Mouse (Mus musculus): ENCODE results near the gene Eif3k. TPM values are rescaled to one million over a fixed set of nuclear protein-coding genes. Genes with fewer than 3 reads are reported as not detected.

Eif3k gene
- polyA plus RNA-seq (2012; rRNA removed) = 433 and 449 TPM in 2 replicates

DNA sequence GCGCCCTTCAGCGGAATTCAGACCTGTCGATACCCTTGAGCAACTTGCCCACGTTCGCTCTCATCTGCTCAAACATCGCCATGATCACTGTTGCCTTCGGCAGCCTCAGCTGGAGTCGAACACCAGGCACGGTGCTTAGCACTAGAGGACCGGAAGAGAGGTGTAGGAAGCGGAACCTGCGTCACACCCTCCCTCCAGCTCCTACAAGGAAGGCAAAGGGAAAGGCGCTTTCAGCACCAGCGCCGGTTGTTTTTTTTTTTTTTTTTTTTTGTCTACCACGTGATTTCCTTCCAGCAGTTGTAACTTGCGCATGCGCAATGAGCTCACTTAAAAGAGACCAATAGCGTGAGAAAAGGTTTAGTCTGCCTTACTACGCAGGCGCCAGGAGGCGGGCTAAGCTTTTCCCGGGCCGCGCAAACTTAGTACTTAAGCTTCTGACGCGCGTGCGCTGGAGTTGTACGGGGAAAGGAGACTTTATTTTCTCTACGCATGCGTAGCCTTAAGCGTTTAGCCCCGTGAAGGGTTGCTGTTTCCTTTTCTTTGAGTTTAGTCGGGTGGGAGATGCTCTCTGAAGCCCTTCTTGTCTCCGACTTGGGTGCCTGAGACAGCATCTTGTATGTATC lies at the start of gene Eif3k, which contains the start of gene Map4k1:
Gene Eif3k, minus strand, starts transcription at position 214 of the 623 bp plus-strand sequence.
Gene Map4k1, plus strand, starts transcription at position 400 of the 623 bp plus-strand sequence.

DNA sequence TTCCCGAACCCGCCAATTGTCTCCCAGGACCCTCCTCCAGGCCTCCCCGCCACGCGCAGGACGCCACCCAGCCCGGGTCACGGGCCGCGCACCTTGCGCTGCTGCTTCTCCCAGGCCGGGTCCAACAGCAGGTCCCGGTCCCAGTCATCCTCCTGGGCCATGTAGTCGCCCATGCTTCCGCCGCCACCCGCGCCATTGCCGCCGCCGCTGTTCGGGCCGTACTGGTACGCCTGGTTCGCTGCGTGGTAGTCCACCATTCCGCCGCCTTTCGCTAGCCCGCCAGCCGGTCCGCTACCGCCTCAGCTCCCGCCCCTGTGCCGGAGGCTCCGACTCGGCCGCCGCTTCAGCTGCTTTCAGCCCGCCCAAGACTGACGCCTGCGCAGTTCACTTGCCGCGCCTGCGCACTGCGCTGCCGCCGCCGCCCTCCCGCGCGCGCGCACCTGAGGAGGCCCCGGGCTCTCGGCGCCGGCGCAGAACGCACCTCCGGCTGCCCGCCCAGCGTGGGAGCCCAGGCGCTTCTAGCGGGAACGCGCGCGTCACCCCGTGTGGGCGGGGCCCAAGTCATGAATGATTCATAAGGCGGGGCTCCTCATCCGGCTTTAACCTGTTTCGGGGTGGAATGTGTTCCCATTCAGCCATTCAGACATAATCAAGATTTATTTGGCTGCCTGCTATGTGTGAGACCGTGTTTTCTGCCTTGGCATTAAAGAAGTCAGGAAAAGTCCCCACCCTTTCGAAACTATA lies 19.6 kb downstream of the Eif3k start, which contains the start of gene Actn4:
Gene Actn4, minus strand, starts transcription at position 414 of the 744 bp plus-strand sequence.

Other genes with a start within 250 kb of the Eif3k start
- 76.2 and 79.2 TPM in 2 replicates for gene Mrps12, start 240.0 kb downstream of the Eif3k start, polyA plus RNA-seq (2012; rRNA removed)
- gene Sars2, start 239.9 kb downstream of the Eif3k start, polyA plus RNA-seq (2012; rRNA removed) = 24.8 and 27.0 TPM in 2 replicates
- gene Ccer2, start 225.7 kb downstream of the Eif3k start, polyA plus RNA-seq (2012; rRNA removed) = 0.38 and 1.3 TPM in 2 replicates
- gene Sirt2, start 215.1 kb downstream of the Eif3k start, polyA plus RNA-seq (2012; rRNA removed) = 122 and 125 TPM in 2 replicates
- 37.7 and 39.0 TPM in 2 replicates for gene Nfkbib, start 214.4 kb downstream of the Eif3k start, polyA plus RNA-seq (2012; rRNA removed)
- 1.2 and 1.6 TPM in 2 replicates for gene Rinl, start 192.9 kb downstream of the Eif3k start, polyA plus RNA-seq (2012; rRNA removed)
- 479 and 480 TPM in 2 replicates for gene Hnrnpl, start 173.3 kb downstream of the Eif3k start, polyA plus RNA-seq (2012; rRNA removed)
- gene Ech1, start 156.6 kb downstream of the Eif3k start, polyA plus RNA-seq (2012; rRNA removed) = 74.0 and 89.9 TPM in 2 replicates
- 7.4 and 9.6 TPM in 2 replicates for gene Lgals4, start 148.0 kb downstream of the Eif3k start, polyA plus RNA-seq (2012; rRNA removed)
- 16.7 and 30.1 TPM in 2 replicates for gene Lgals7, start 118.0 kb downstream of the Eif3k start, polyA plus RNA-seq (2012; rRNA removed)
- gene Capn12, start 100.4 kb downstream of the Eif3k start, polyA plus RNA-seq (2012; rRNA removed) = 0.06 and 0.08 TPM in 2 replicates
- 159 and 181 TPM in 2 replicates for gene Actn4, start 19.5 kb downstream of the Eif3k start, polyA plus RNA-seq (2012; rRNA removed)
- 7.6 and 9.0 TPM in 2 replicates for gene Map4k1, start 186 bp upstream of the Eif3k start, polyA plus RNA-seq (2012; rRNA removed)
- gene Ryr1, start 143.3 kb upstream of the Eif3k start, polyA plus RNA-seq (2012; rRNA removed) = 9.3 and 12.9 TPM in 2 replicates
- 3.2 and 3.4 TPM in 2 replicates for gene Rasgrp4, start 153.0 kb upstream of the Eif3k start, polyA plus RNA-seq (2012; rRNA removed)
- 24.0 and 24.1 TPM in 2 replicates for gene Fam98c, start 174.4 kb upstream of the Eif3k start, polyA plus RNA-seq (2012; rRNA removed)
- 0.61 and 0.94 TPM in 2 replicates for gene Ggn, start 188.3 kb upstream of the Eif3k start, polyA plus RNA-seq (2012; rRNA removed)
- 27.5 and 29.3 TPM in 2 replicates for gene Spred3, start 188.5 kb upstream of the Eif3k start, polyA plus RNA-seq (2012; rRNA removed)
- gene Psmd8, start 198.8 kb upstream of the Eif3k start, polyA plus RNA-seq (2012; rRNA removed) = 276 and 299 TPM in 2 replicates
- 7.5 and 7.8 TPM in 2 replicates for gene Catsperg1, start 232.2 kb upstream of the Eif3k start, polyA plus RNA-seq (2012; rRNA removed)